Mouse (Mus musculus): ENCODE results near the gene Dip2c. TPM values are rescaled to one million over a fixed set of nuclear protein-coding genes. Genes with fewer than 3 reads are reported as not detected.

Dip2c gene
- polyA plus RNA-seq, 1 experiment from 2014 or later, result 11.3 TPM

GRCm38 (mm10) chr13:9312916-9313315 lies 36.6 kb downstream of the Dip2c start:
- no peak for ATAC-seq (ENCODE audit: insufficient read depth, low FRiP score, low TSS enrichment)
- H3K27ac ChIP-seq (ENCODE audit: low read depth, low read length), result no peak overlapping the region

GRCm38 (mm10) chr13:9314099-9314712 lies 37.9 kb downstream of the Dip2c start:
- Histone ChIP-seq H3K4me2 (ENCODE audit: low read depth) (no peak overlapping the region), H3K27me3 (ENCODE audit: control insufficient read depth, insufficient read depth, low read length) (no peaks in the 10 kb centered on the region), H3K9ac (ENCODE audit: low read length) (no peak overlapping the region), H3K27ac (ENCODE audit: low read depth, low read length) (no peak overlapping the region), H3K4me3 (ENCODE audit: low read depth, low read length) (no peak overlapping the region), H3K4me1 (ENCODE audit: control insufficient read depth, insufficient read depth, low read length) (no peaks in the 10 kb centered on the region), H3K9me3 (ENCODE audit: control insufficient read depth, low read length) (no peaks in the 10 kb centered on the region), H3K36me3 (ENCODE audit: control insufficient read depth, insufficient read depth, low read length) (no peaks in the 10 kb centered on the region)
- WGBS, result 77% methylated on average over 2 of the region's 2 CpGs
- ATAC-seq (ENCODE audit: insufficient read depth, low FRiP score, low TSS enrichment) (no peak), DNase-seq (ENCODE audit: low spot score) (no peak)

More at GRCm38 (mm10) chr13:9312916-9313315, 36.6 kb downstream of the Dip2c start:
- no peaks in the 10 kb centered on the region for H3K4me1 ChIP-seq (ENCODE audit: control insufficient read depth, insufficient read depth, low read length)
- no peak overlapping the region for H3K4me2 ChIP-seq (ENCODE audit: low read depth)
- no peak overlapping the region for H3K4me3 ChIP-seq (ENCODE audit: low read depth, low read length)
- DNase-seq (ENCODE audit: low spot score), result no peak
- no peaks in the 10 kb centered on the region for H3K27me3 ChIP-seq (ENCODE audit: control insufficient read depth, insufficient read depth, low read length)
- H3K9ac ChIP-seq (ENCODE audit: low read length), result no peak overlapping the region
- H3K9me3 ChIP-seq (ENCODE audit: control insufficient read depth, low read length), result no peaks in the 10 kb centered on the region
- no peaks in the 10 kb centered on the region for H3K36me3 ChIP-seq (ENCODE audit: control insufficient read depth, insufficient read depth, low read length)

GRCm38 (mm10) chr13:9314713-9315112 lies 38.4 kb downstream of the Dip2c start:
- WGBS, result 80% methylated on average over 4 of the region's 4 CpGs
- no peak for ATAC-seq (ENCODE audit: insufficient read depth, low FRiP score, low TSS enrichment)
- H3K27ac ChIP-seq (ENCODE audit: low read depth, low read length), result no peak overlapping the region
- H3K4me3 ChIP-seq (ENCODE audit: low read depth, low read length), result no peak overlapping the region
- no peaks in the 10 kb centered on the region for H3K4me1 ChIP-seq (ENCODE audit: control insufficient read depth, insufficient read depth, low read length)
- no peaks in the 10 kb centered on the region for H3K27me3 ChIP-seq (ENCODE audit: control insufficient read depth, insufficient read depth, low read length)
- no peak for DNase-seq (ENCODE audit: low spot score)
- H3K4me2 ChIP-seq (ENCODE audit: low read depth), result no peak overlapping the region
- H3K9me3 ChIP-seq (ENCODE audit: control insufficient read depth, low read length), result no peaks in the 10 kb centered on the region
- no peaks in the 10 kb centered on the region for H3K36me3 ChIP-seq (ENCODE audit: control insufficient read depth, insufficient read depth, low read length)
- H3K9ac ChIP-seq (ENCODE audit: low read length), result no peak overlapping the region

- no peak overlapping the region for H3K27ac ChIP-seq (ENCODE audit: low read depth, low read length)
- WGBS, result 89% methylated on average over 2 of the region's 2 CpGs
- H3K27me3 ChIP-seq (ENCODE audit: control insufficient read depth, insufficient read depth, low read length), result no peaks in the 10 kb centered on the region
- no peak for ATAC-seq (ENCODE audit: insufficient read depth, low FRiP score, low TSS enrichment)
- no peaks in the 10 kb centered on the region for H3K4me1 ChIP-seq (ENCODE audit: control insufficient read depth, insufficient read depth, low read length)
- no peak overlapping the region for H3K4me3 ChIP-seq (ENCODE audit: low read depth, low read length)
- no peaks in the 10 kb centered on the region for H3K36me3 ChIP-seq (ENCODE audit: control insufficient read depth, insufficient read depth, low read length)
- DNase-seq (ENCODE audit: low spot score), result no peak
- no peak overlapping the region for H3K4me2 ChIP-seq (ENCODE audit: low read depth)
- no peak overlapping the region for H3K9ac ChIP-seq (ENCODE audit: low read length)
- no peaks in the 10 kb centered on the region for H3K9me3 ChIP-seq (ENCODE audit: control insufficient read depth, low read length)
Measured at GRCm38 (mm10) chr13:9319745-9320144, 43.4 kb downstream of the Dip2c start.

GRCm38 (mm10) chr13:9325262-9325661 lies 48.9 kb downstream of the Dip2c start:
- Histone ChIP-seq H3K36me3 (ENCODE audit: control insufficient read depth, insufficient read depth, low read length) (no peaks in the 10 kb centered on the region), H3K27me3 (ENCODE audit: control insufficient read depth, insufficient read depth, low read length) (no peaks in the 10 kb centered on the region), H3K9ac (ENCODE audit: low read length) (no peak overlapping the region), H3K4me1 (ENCODE audit: control insufficient read depth, insufficient read depth, low read length) (0 out of 2 replicates have a peak, but pooled peaks cover 3% of the 10 kb centered on the region), H3K4me2 (ENCODE audit: low read depth) (no peak overlapping the region), H3K9me3 (ENCODE audit: control insufficient read depth, low read length) (no peaks in the 10 kb centered on the region), H3K27ac (ENCODE audit: low read depth, low read length) (no peak overlapping the region), H3K4me3 (ENCODE audit: low read depth, low read length) (no peak overlapping the region)
- ATAC-seq (ENCODE audit: insufficient read depth, low FRiP score, low TSS enrichment) (no peak), DNase-seq (ENCODE audit: low spot score) (no peak)
- 83% methylated on average over 1 of the region's 1 CpGs for WGBS

- Histone ChIP-seq H3K4me1 (ENCODE audit: control insufficient read depth, insufficient read depth, low read length) (0 out of 2 replicates have a peak, but pooled peaks cover 3% of the 10 kb centered on the region), H3K27me3 (ENCODE audit: control insufficient read depth, insufficient read depth, low read length) (no peaks in the 10 kb centered on the region), H3K9ac (ENCODE audit: low read length) (no peak overlapping the region), H3K9me3 (ENCODE audit: control insufficient read depth, low read length) (no peaks in the 10 kb centered on the region), H3K36me3 (ENCODE audit: control insufficient read depth, insufficient read depth, low read length) (no peaks in the 10 kb centered on the region), H3K27ac (ENCODE audit: low read depth, low read length) (no peak overlapping the region), H3K4me3 (ENCODE audit: low read depth, low read length) (no peak overlapping the region), H3K4me2 (ENCODE audit: low read depth) (no peak overlapping the region)
- 0 out of 2 replicates have a peak, but pooled peaks have one; percentile 48 for ATAC-seq (ENCODE audit: insufficient read depth, low FRiP score, low TSS enrichment)
- DNase-seq (ENCODE audit: low spot score), result peak; percentile 37
- WGBS, result 71% methylated on average over 1 of the region's 1 CpGs
Measured at GRCm38 (mm10) chr13:9329307-9329915, 53.1 kb downstream of the Dip2c start.

- ATAC-seq (ENCODE audit: insufficient read depth, low FRiP score, low TSS enrichment) (no peak), DNase-seq (ENCODE audit: low spot score) (no peak)
- Histone ChIP-seq H3K4me2 (ENCODE audit: low read depth) (no peak overlapping the region), H3K4me3 (ENCODE audit: low read depth, low read length) (no peak overlapping the region), H3K27ac (ENCODE audit: low read depth, low read length) (no peak overlapping the region), H3K9me3 (ENCODE audit: control insufficient read depth, low read length) (no peaks in the 10 kb centered on the region), H3K36me3 (ENCODE audit: control insufficient read depth, insufficient read depth, low read length) (no peaks in the 10 kb centered on the region), H3K4me1 (ENCODE audit: control insufficient read depth, insufficient read depth, low read length) (0 out of 2 replicates have a peak, but pooled peaks cover 3% of the 10 kb centered on the region), H3K27me3 (ENCODE audit: control insufficient read depth, insufficient read depth, low read length) (no peaks in the 10 kb centered on the region), H3K9ac (ENCODE audit: low read length) (no peak overlapping the region)
Measured at GRCm38 (mm10) chr13:9333187-9333586, 56.9 kb downstream of the Dip2c start.

- H3K36me3 ChIP-seq (ENCODE audit: control insufficient read depth, insufficient read depth, low read length), result no peaks in the 10 kb centered on the region
- H3K4me1 ChIP-seq (ENCODE audit: control insufficient read depth, insufficient read depth, low read length), result no peaks in the 10 kb centered on the region
- no peaks in the 10 kb centered on the region for H3K27me3 ChIP-seq (ENCODE audit: control insufficient read depth, insufficient read depth, low read length)
- H3K4me3 ChIP-seq (ENCODE audit: low read depth, low read length), result no peak overlapping the region
- 94% methylated on average over 4 of the region's 4 CpGs for WGBS
- no peak overlapping the region for H3K9ac ChIP-seq (ENCODE audit: low read length)
- DNase-seq (ENCODE audit: low spot score), result no peak
- no peaks in the 10 kb centered on the region for H3K9me3 ChIP-seq (ENCODE audit: control insufficient read depth, low read length)
- H3K27ac ChIP-seq (ENCODE audit: low read depth, low read length), result no peak overlapping the region
- ATAC-seq (ENCODE audit: insufficient read depth, low FRiP score, low TSS enrichment), result no peak
- no peak overlapping the region for H3K4me2 ChIP-seq (ENCODE audit: low read depth)
Measured at GRCm38 (mm10) chr13:9340293-9340692, 64.0 kb downstream of the Dip2c start.

GRCm38 (mm10) chr13:9342696-9343095 lies 66.4 kb downstream of the Dip2c start:
- Histone ChIP-seq H3K36me3 (ENCODE audit: control insufficient read depth, insufficient read depth, low read length) (no peaks in the 10 kb centered on the region), H3K27ac (ENCODE audit: low read depth, low read length) (no peak overlapping the region), H3K4me3 (ENCODE audit: low read depth, low read length) (no peak overlapping the region), H3K4me1 (ENCODE audit: control insufficient read depth, insufficient read depth, low read length) (no peaks in the 10 kb centered on the region), H3K27me3 (ENCODE audit: control insufficient read depth, insufficient read depth, low read length) (no peaks in the 10 kb centered on the region), H3K9me3 (ENCODE audit: control insufficient read depth, low read length) (no peaks in the 10 kb centered on the region), H3K4me2 (ENCODE audit: low read depth) (no peak overlapping the region), H3K9ac (ENCODE audit: low read length) (no peak overlapping the region)
- no peak for ATAC-seq (ENCODE audit: insufficient read depth, low FRiP score, low TSS enrichment)
- 88% methylated on average over 1 of the region's 1 CpGs for WGBS
- no peak for DNase-seq (ENCODE audit: low spot score)

Measured in neural tube, embryonic 11.5 days (tissue).